ENCODE assay signal across 18 mouse cellular contexts in the genomic region with DNA sequence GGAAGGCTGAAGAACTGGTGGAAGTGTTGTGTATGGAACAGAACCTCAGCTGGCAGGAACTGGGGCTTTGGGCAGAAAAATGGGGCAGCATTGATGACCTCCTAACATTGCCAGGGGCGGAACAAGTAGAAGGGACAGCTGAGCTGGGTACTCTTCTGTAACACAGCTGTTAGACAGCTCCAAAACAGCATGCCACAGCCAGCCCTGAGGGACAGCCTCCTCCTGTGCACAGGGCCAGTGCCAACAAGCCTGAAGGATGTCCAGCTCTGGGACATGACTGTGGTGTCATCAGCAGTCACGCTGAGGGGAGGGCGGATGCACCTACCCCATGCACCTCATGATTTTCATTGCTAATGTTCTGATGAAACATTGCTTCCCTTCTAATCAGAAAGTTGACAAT.
DNase-seq lines count a peak whose midpoint lies in the region; ATAC-seq and TF ChIP-seq lines count a peak whose summit lies in the region.
"Had no signal": no experiment of that assay in that cellular context is flagged by ENCODE, and none has a peak within 500 bp of the region (broad histone marks: within the 10 kb centered on the region; RNA-seq: fewer than 3 reads in every experiment).

No protein-coding gene starts in this region.

- H3K4me3 ChIP-seq in liver, postnatal 0 days (ENCODE audit: low read depth, low read length) = no peak overlapping the region
- no peak overlapping the region for H3K4me3 ChIP-seq in forebrain, embryonic 14.5 days (ENCODE audit: low read depth, low read length)
- H3K4me3 ChIP-seq in gastrocnemius, adult 2 months = no peak overlapping the region
- H3K4me3 ChIP-seq in myocyte = no peak overlapping the region
- H3K4me3 ChIP-seq: heart, embryonic 13.5 days; stomach, embryonic 15.5 days had no signal

- peak; percentile 25; the same call in 1 of the 2 replicates for ATAC-seq in liver, postnatal 0 days
- no peak for ATAC-seq in forebrain, embryonic 14.5 days
- ATAC-seq: CD4-positive, CD25-positive, alpha-beta regulatory T cell, adult 4 months; intestine, postnatal 0 days had no signal

- no peak overlapping the region for H3K4me2 ChIP-seq in liver, postnatal 0 days (ENCODE audit: low read depth, low read length)
- no peak overlapping the region for H3K4me2 ChIP-seq in forebrain, embryonic 14.5 days (ENCODE audit: low read length)
- no peak overlapping the region for H3K4me2 ChIP-seq in myocyte (ENCODE audit: low read depth)
- H3K4me2 ChIP-seq: heart, embryonic 13.5 days; stomach, embryonic 15.5 days had no signal

- TF ChIP-seq EP300 in liver, postnatal 0 days (IDR thresholded peaks at IDR 0.05; ENCODE audit: low read depth) = no peak

- DNase-seq in liver, postnatal 0 days = no peak
- no peak for DNase-seq in liver
- DNase-seq in forebrain, embryonic 14.5 days (ENCODE audit: low spot score) = no peak
- DNase-seq in gastrocnemius, adult 2 months = peak; percentile 79
- no peak for DNase-seq in embryo, embryonic 11 days
- DNase-seq in cerebellum, postnatal 4 days (ENCODE audit: low spot score in 2 of 2) = no peak
- DNase-seq: cerebellum, adult 9-10 months; heart, postnatal 4 days; layer of hippocampus, postnatal 36 days; lung, adult 2 months; lung, postnatal 4 days had no signal

- intact Hi-C loops in gastrocnemius, adult 2 months (cut with DNase I) = no loop called here

- no peak overlapping the region for H3ac ChIP-seq in myocyte (ENCODE audit: control insufficient read depth, insufficient read length)

- no peaks in the 10 kb centered on the region for H3K9me3 ChIP-seq in liver, postnatal 0 days (ENCODE audit: low read length)
- no peaks in the 10 kb centered on the region for H3K9me3 ChIP-seq in forebrain, embryonic 14.5 days (replicated peaks; ENCODE audit: control insufficient read depth, low read length)
- H3K9me3 ChIP-seq: G1E; heart, embryonic 13.5 days; stomach, embryonic 15.5 days had no signal

- TF ChIP-seq POLR2A in myocyte (IDR thresholded peaks at IDR 0.05; ENCODE audit: insufficient read length, low read depth) = no peak

- no peak overlapping the region for H3K9ac ChIP-seq in liver, postnatal 0 days (replicated peaks)
- no peak overlapping the region for H3K9ac ChIP-seq in forebrain, embryonic 14.5 days (ENCODE audit: low read length)
- H3K9ac ChIP-seq: heart, embryonic 13.5 days; stomach, embryonic 15.5 days had no signal

- no peaks in the 10 kb centered on the region for H3K4me1 ChIP-seq in liver, postnatal 0 days (ENCODE audit: insufficient read depth)
- peaks cover 50% of the 10 kb centered on the region for H3K4me1 ChIP-seq in forebrain, embryonic 14.5 days (ENCODE audit: control insufficient read depth, insufficient read depth, low read length)
- H3K4me1 ChIP-seq: stomach, embryonic 15.5 days had no signal

- no peaks in the 10 kb centered on the region for H3K27me3 ChIP-seq in liver, postnatal 0 days (ENCODE audit: insufficient read depth, low read length)
- no peaks in the 10 kb centered on the region for H3K27me3 ChIP-seq in forebrain, embryonic 14.5 days (replicated peaks; ENCODE audit: control insufficient read depth, insufficient read depth, low read length)
- no peaks in the 10 kb centered on the region for H3K27me3 ChIP-seq in myocyte (ENCODE audit: control insufficient read depth, insufficient read depth, insufficient read length)
- H3K27me3 ChIP-seq: heart, embryonic 13.5 days; stomach, embryonic 15.5 days had no signal

- no peaks in the 10 kb centered on the region for H3K79me2 ChIP-seq in myocyte (ENCODE audit: control insufficient read depth, insufficient read depth)

- 92% methylated on average over 3 of the region's 3 CpGs for WGBS in liver, postnatal 0 days (ENCODE audit: insufficient replicate concordance)
- 91% methylated on average over 3 of the region's 3 CpGs for WGBS in forebrain, embryonic 14.5 days

- peak overlapping the region; percentile 6; the same call in 1 of the 2 replicates for H3K27ac ChIP-seq in liver, postnatal 0 days (ENCODE audit: low read depth)
- H3K27ac ChIP-seq in forebrain, embryonic 14.5 days (ENCODE audit: low read depth, low read length) = peak overlapping the region; percentile 53; the same call in 1 of the 2 replicates
- H3K27ac ChIP-seq in gastrocnemius, adult 2 months = no peak overlapping the region; the same call in 1 of the 2 replicates
- H3K27ac ChIP-seq: heart, embryonic 13.5 days; kidney, postnatal 0 days; stomach, embryonic 15.5 days had no signal

- no peak for TF ChIP-seq CTCF in liver, postnatal 0 days (IDR thresholded peaks at IDR 0.05; ENCODE audit: low read depth)
- no peak for TF ChIP-seq CTCF in gastrocnemius, adult 2 months (IDR thresholded peaks at IDR 0.05)

- no peaks in the 10 kb centered on the region for H3K36me3 ChIP-seq in liver, postnatal 0 days (replicated peaks; ENCODE audit: insufficient read depth, low read length)
- H3K36me3 ChIP-seq in forebrain, embryonic 14.5 days (ENCODE audit: control insufficient read depth, insufficient read depth, low read length) = peaks cover 4% of the 10 kb centered on the region
- no peaks in the 10 kb centered on the region for H3K36me3 ChIP-seq in myocyte (ENCODE audit: control insufficient read depth, insufficient read depth)

TF ChIP-seq in myocyte, 11 proteins besides CTCF, POLR2A, EP300 and RAD21:
- TF ChIP-seq MAX (IDR thresholded peaks at IDR 0.05; ENCODE audit: low read depth) = no peak
- no peak for TF ChIP-seq POLR2AphosphoS2 (IDR thresholded peaks at IDR 0.05; ENCODE audit: insufficient read length, low read depth)
- no peak for TF ChIP-seq TCF12 (IDR thresholded peaks at IDR 0.05; ENCODE audit: insufficient read depth, poor library complexity, severe bottlenecking)
- TF ChIP-seq CEBPB (IDR thresholded peaks at IDR 0.05; ENCODE audit: insufficient read depth, poor library complexity, severe bottlenecking) = no peak
- no peak for TF ChIP-seq USF1 (IDR thresholded peaks at IDR 0.05; ENCODE audit: low read depth)
- TF ChIP-seq MYOD1 (IDR thresholded peaks at IDR 0.05; ENCODE audit: control insufficient read depth in 1 of 3, insufficient read length in 2 of 3, low read depth in 2 of 3) = peak in 2 of 3 experiments; percentile 60 to 81
- peak; percentile 7 for TF ChIP-seq TCF3 (IDR thresholded peaks at IDR 0.05; ENCODE audit: insufficient read length, low read depth)
- TF ChIP-seq REST (IDR thresholded peaks at IDR 0.05; ENCODE audit: insufficient read depth, insufficient read length) = no peak
- peak in 2 of 3 experiments; percentile 49 to 82 for TF ChIP-seq MYOG (IDR thresholded peaks at IDR 0.05; ENCODE audit: control insufficient read depth in 1 of 3, insufficient read depth in 1 of 3, insufficient read length in 2 of 3, low read depth in 2 of 3)
- no peak for TF ChIP-seq E2F4 (IDR thresholded peaks at IDR 0.05; ENCODE audit: insufficient read depth)
- TF ChIP-seq SRF (IDR thresholded peaks at IDR 0.05; ENCODE audit: control insufficient read depth, insufficient read length, low read depth) = no peak
